Mouse (Mus musculus): ENCODE measurements around the gene Asic2. TPM values are rescaled to one million over a fixed set of nuclear protein-coding genes. Genes with fewer than 3 reads are reported as not detected.

Gene Asic2
- polyA plus RNA-seq, 1 experiment, result not detected

DNA sequence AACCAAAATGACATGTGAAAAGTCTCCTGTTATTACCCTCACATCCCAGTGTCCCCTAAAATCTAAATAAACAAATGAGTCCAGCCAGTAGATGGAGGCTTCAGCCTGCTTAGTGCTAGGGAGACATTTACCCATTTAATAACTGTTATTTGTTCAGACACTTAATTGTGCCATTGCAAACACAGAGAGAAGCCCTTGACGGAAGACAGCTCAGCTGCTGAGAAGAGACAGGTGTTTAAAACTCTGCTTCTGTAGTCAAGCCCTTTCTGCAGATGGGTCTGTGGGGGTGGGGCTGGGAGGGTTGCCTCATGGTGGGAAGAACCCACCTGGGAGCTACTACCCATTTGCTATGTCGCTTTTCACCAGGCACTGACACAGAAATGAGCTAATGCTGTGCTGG lies 311.1 kb downstream of the Asic2 start:
- no peak overlapping the region for H3K27ac ChIP-seq (ENCODE audit: control insufficient read depth, insufficient read depth, low read depth, low read length, poor library complexity)
- no peaks in the 10 kb centered on the region for H3K4me1 ChIP-seq (ENCODE audit: control insufficient read depth, insufficient read depth, low read length)
- 72% methylated on average over 2 of the region's 2 CpGs for WGBS
- no peak overlapping the region for H3K4me3 ChIP-seq (replicated peaks; ENCODE audit: control insufficient read depth, low read depth, low read length)
- TF ChIP-seq CTCF (IDR thresholded peaks at IDR 0.05; ENCODE audit: control insufficient read depth, insufficient read depth, low read length), result no peak

DNA sequence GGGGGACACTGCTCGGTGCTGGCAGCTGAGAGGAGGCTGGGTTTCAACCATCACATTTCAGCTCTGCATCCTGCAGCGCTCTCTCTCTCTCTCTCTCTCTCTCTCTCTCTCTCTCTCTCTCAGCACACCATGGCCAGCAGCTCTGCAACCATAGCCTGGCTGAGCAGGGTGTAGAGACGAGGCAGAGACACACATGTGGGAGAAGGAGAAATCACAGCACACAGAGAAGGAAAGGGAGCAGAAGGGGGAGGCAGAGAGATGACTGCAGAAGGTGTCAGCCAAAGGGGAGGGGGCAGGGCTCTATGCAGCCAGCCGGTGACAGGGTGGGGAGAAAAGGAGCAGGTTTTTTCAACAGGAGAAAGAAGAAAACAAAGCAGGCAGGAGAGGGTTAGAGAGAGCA lies 320.4 kb downstream of the Asic2 start:
- no peak overlapping the region for H3K27ac ChIP-seq (ENCODE audit: control insufficient read depth, insufficient read depth, low read depth, low read length, poor library complexity)
- H3K4me1 ChIP-seq (ENCODE audit: control insufficient read depth, insufficient read depth, low read length), result no peaks in the 10 kb centered on the region
- no peak for TF ChIP-seq CTCF (IDR thresholded peaks at IDR 0.05; ENCODE audit: control insufficient read depth, insufficient read depth, low read length)
- 42% methylated on average over 4 of the region's 4 CpGs for WGBS
- no peak overlapping the region for H3K4me3 ChIP-seq (replicated peaks; ENCODE audit: control insufficient read depth, low read depth, low read length)

DNA sequence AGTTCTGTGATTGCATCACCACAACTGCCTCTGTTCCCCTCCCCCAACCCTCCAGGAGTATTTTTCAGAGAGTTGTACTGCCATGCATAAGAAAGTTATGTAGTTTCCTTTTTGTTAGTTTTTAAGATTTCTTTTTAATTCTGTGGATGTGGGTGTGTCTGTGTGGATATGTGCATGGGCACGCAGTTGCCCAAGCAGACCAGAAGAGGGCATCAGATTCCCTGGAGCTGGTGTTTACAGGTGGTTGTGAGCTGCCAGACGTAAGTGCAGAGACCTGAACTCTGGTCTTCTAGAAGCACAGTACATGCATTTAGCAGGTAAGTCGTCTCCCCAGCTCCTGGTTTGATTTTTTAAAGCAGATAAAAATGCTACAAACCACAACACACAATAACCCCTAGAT lies 322.7 kb downstream of the Asic2 start:
- no peak overlapping the region for H3K27ac ChIP-seq (ENCODE audit: control insufficient read depth, insufficient read depth, low read depth, low read length, poor library complexity)
- H3K4me1 ChIP-seq (ENCODE audit: control insufficient read depth, insufficient read depth, low read length), result no peaks in the 10 kb centered on the region
- no peak overlapping the region for H3K4me3 ChIP-seq (replicated peaks; ENCODE audit: control insufficient read depth, low read depth, low read length)
- WGBS, result 85% methylated on average over 3 of the region's 3 CpGs
- no peak for TF ChIP-seq POLR2A (IDR thresholded peaks at IDR 0.05; ENCODE audit: borderline replicate concordance, control insufficient read depth, low read depth, low read length)
- TF ChIP-seq CTCF (IDR thresholded peaks at IDR 0.05; ENCODE audit: control insufficient read depth, insufficient read depth, low read length), result no peak

DNA sequence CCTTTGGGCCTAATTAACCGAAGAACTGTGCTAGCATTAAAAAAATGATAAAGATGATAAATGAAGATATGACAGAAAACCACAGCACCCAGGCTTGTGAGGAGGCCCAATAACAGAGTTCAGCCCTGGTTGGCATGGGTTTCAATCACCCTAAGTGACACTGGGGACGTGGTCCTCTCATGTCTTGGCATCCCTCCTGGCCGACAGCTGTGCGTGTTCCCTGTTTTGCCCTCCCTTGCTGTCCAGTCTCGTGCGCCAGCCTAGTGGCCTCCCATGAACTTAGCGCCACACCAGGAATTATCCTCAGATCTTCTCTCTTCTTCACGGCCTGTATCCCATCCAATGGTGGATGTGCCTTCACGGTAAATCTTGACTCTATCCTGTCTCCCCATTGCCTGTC lies 331.9 kb downstream of the Asic2 start:
- TF ChIP-seq POLR2A (IDR thresholded peaks at IDR 0.05; ENCODE audit: borderline replicate concordance, control insufficient read depth, low read depth, low read length), result no peak
- no peak for TF ChIP-seq CTCF (IDR thresholded peaks at IDR 0.05; ENCODE audit: control insufficient read depth, insufficient read depth, low read length)
- WGBS, result 83% methylated on average over 9 of the region's 9 CpGs
- no peaks in the 10 kb centered on the region for H3K4me1 ChIP-seq (ENCODE audit: control insufficient read depth, insufficient read depth, low read length)

DNA sequence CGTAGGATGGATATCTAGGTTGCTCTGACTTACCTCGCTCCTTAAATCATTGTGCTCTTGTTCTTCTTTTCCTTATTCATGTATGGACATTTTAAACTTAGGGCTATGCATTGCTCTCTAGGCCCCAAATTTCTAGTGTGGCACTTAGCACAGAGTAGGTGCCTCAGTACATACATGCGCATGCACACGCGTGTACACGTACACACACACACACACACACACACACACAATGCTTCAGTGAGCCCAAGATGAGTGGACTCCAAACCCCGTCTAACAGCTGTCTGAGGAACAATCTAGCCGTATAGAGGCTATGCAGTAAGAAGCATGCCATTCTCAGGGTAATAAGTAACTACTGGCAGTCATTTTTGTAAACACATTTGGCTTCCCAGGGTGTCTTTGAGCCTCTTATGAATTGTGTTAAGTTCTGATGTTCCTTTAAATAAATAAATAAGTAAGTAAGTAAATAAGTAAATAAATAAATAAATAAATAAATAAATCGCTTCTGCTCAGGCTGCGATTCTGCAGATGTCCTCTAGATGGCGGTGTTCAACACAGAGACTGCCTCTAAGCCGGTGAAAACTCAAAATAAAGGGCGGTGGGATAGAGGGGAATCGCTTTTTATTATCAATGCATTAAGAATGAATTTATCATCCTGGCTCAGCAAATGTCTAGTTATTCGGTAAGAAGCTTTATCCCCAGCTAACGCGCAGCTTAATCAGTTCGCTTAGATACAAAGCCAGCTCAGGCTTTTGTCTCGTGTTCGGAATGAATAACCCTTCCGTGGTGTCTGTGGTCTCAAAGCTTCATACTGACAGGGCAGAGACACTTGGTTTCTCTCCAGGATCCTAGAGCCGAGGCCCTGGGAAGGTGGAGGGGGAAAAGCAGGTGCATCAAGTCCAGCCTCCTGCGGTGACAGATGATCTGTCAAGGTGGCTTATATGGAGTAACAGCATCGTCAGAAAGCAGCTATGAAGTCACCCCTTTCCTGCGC lies 333.6 kb downstream of the Asic2 start:
- no peak for TF ChIP-seq POLR2A (IDR thresholded peaks at IDR 0.05; ENCODE audit: borderline replicate concordance, control insufficient read depth, low read depth, low read length)
- TF ChIP-seq CTCF (IDR thresholded peaks at IDR 0.05; ENCODE audit: control insufficient read depth, insufficient read depth, low read length), result peak; percentile 46
- 62% methylated on average over 25 of the region's 25 CpGs for WGBS
- no peak overlapping the region for H3K27ac ChIP-seq (ENCODE audit: control insufficient read depth, insufficient read depth, low read depth, low read length, poor library complexity)
- H3K4me1 ChIP-seq (ENCODE audit: control insufficient read depth, insufficient read depth, low read length), result no peaks in the 10 kb centered on the region
- H3K4me3 ChIP-seq (replicated peaks; ENCODE audit: control insufficient read depth, low read depth, low read length), result no peak overlapping the region

More for the DNA sequence above, 331.9 kb downstream of the Asic2 start:
- H3K4me3 ChIP-seq (replicated peaks; ENCODE audit: control insufficient read depth, low read depth, low read length), result no peak overlapping the region
- no peak overlapping the region for H3K27ac ChIP-seq (ENCODE audit: control insufficient read depth, insufficient read depth, low read depth, low read length, poor library complexity)

DNA sequence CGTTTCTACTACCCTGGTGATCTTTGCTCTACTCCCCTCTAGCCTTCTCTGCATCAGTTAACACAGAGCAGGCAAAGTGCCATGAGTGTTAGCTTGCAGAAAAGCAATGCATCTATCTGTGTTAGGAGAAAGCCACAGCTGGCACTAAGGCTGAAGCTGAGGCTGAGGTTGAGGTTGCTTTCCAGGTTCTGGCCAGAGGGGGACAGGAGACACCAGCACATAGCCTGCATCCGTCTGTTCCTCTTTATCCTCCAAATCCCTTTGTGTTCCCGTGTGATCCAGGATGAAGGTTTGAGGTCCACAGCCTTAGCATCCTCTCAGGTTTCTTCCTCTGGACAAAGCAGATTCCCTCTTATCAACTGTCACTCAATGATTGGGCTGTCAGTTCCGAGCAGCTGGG lies 343.1 kb downstream of the Asic2 start:
- WGBS, result 62% methylated on average over 4 of the region's 4 CpGs
- TF ChIP-seq CTCF (IDR thresholded peaks at IDR 0.05; ENCODE audit: control insufficient read depth, insufficient read depth, low read length) (no peak), POLR2A (IDR thresholded peaks at IDR 0.05; ENCODE audit: borderline replicate concordance, control insufficient read depth, low read depth, low read length) (no peak)
- no peak overlapping the region for H3K27ac ChIP-seq (ENCODE audit: control insufficient read depth, insufficient read depth, low read depth, low read length, poor library complexity)
- H3K4me1 ChIP-seq (ENCODE audit: control insufficient read depth, insufficient read depth, low read length), result no peaks in the 10 kb centered on the region
- H3K4me3 ChIP-seq (replicated peaks; ENCODE audit: control insufficient read depth, low read depth, low read length), result no peak overlapping the region

DNA sequence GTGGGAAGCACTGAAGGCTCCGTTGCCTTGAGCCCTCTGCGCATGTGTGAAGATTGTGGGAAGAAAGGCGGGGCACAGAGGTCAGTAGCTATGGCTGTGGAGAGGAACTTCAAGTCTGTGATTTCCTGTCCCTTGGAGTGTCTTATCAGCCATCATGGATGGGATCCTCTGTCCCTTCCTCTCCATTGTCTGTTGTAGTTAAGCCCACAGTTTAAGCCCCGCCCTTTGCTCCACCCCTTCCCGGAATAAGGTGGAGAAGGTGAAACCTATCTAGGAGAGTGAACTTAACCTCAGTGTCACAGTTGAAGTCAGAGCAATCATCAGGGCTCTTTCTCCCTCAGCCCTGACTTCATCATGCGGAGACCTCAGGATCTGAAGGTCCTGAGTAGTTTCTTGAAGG lies 347.7 kb downstream of the Asic2 start:
- no peak overlapping the region for H3K4me3 ChIP-seq (replicated peaks; ENCODE audit: control insufficient read depth, low read depth, low read length)
- no peaks in the 10 kb centered on the region for H3K4me1 ChIP-seq (ENCODE audit: control insufficient read depth, insufficient read depth, low read length)
- TF ChIP-seq POLR2A (IDR thresholded peaks at IDR 0.05; ENCODE audit: borderline replicate concordance, control insufficient read depth, low read depth, low read length) (no peak), CTCF (IDR thresholded peaks at IDR 0.05; ENCODE audit: control insufficient read depth, insufficient read depth, low read length) (no peak)
- no peak overlapping the region for H3K27ac ChIP-seq (ENCODE audit: control insufficient read depth, insufficient read depth, low read depth, low read length, poor library complexity)
- 73% methylated on average over 5 of the region's 6 CpGs for WGBS

DNA sequence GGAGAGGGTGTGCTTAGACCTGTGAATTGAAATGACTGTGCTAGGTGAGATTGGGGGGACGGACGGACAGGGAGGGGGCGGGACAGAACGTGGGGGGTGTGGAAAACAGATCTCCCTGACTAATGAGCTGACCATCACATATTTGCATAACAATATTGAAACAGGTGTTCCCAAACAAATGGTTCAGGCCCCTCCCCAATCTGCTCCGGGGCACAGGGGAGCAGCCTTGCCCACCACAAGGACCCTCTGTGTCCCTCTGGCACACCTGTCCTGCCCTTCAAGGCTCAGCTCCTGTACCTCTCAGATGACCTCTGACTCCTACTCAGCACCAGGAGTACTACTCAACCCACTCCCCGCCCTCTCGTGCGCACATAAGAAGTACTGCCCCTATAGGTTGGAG lies 351.8 kb downstream of the Asic2 start:
- no peaks in the 10 kb centered on the region for H3K4me1 ChIP-seq (ENCODE audit: control insufficient read depth, insufficient read depth, low read length)
- TF ChIP-seq CTCF (IDR thresholded peaks at IDR 0.05; ENCODE audit: control insufficient read depth, insufficient read depth, low read length), result no peak
- no peak for TF ChIP-seq POLR2A (IDR thresholded peaks at IDR 0.05; ENCODE audit: borderline replicate concordance, control insufficient read depth, low read depth, low read length)
- H3K4me3 ChIP-seq (replicated peaks; ENCODE audit: control insufficient read depth, low read depth, low read length), result no peak overlapping the region
- H3K27ac ChIP-seq (ENCODE audit: control insufficient read depth, insufficient read depth, low read depth, low read length, poor library complexity), result no peak overlapping the region
- WGBS, result 81% methylated on average over 8 of the region's 8 CpGs
